Mouse (Mus musculus) spleen, adult 2 months (tissue): Measurements from ENCODE around the gene Scfd2. TPM values are rescaled to one million over a fixed set of nuclear protein-coding genes. Genes with fewer than 3 reads are reported as not detected.

Experiments used
- DNase-seq, 2 experiments: peaks; one replicate each; pipeline versions ENCODE4 v3.0.0 to v3.0.0-alpha.2; 2012 to 2021; ENCODE audit warnings: low spot score in 2 of 2, low read depth in 1 of 2
- H3K27ac ChIP-seq: fragments of 200-500 bp; 2 replicates; pipeline ENCODE4 v1.5.1; 2012; ENCODE audit warnings: low read length, inconsistent platforms; ENCODE audit not compliant: insufficient read depth
- H3K27me3 ChIP-seq: fragments of 200-500 bp; 2 replicates; pipeline ENCODE4 v1.6.1; 2012; ENCODE audit warnings: mild to moderate bottlenecking, moderate library complexity, low read length, inconsistent platforms; ENCODE audit not compliant: control insufficient read depth, insufficient read depth
- H3K36me3 ChIP-seq: fragments of 200-500 bp; 2 replicates; pipeline ENCODE4 v1.6.1; 2012; ENCODE audit warnings: mild to moderate bottlenecking, low read length, inconsistent platforms; ENCODE audit not compliant: control insufficient read depth, insufficient read depth
- H3K4me1 ChIP-seq: fragments of 200-500 bp; 2 replicates; pipeline ENCODE4 v1.6.1; 2011; ENCODE audit warnings: inconsistent platforms; ENCODE audit not compliant: control insufficient read depth, insufficient read depth, insufficient read length
- H3K4me3 ChIP-seq: fragments of 200-500 bp; 2 replicates; pipeline ENCODE4 v1.5.1; 2011; ENCODE audit warnings: mild to moderate bottlenecking, inconsistent platforms; ENCODE audit not compliant: insufficient read depth, insufficient read length; ENCODE audit errors: extremely low read depth
- CTCF ChIP-seq: fragments of 200-500 bp; IDR thresholded peaks from 2 replicates; pipeline ENCODE4 v1.5.1; 2011; ENCODE audit warnings: mild to moderate bottlenecking, inconsistent platforms; ENCODE audit not compliant: insufficient read depth, insufficient read length, insufficient replicate concordance; ENCODE audit errors: extremely low read depth
- POLR2A ChIP-seq: fragments of 200-500 bp; IDR thresholded peaks from 2 replicates; pipeline ENCODE4 v1.6.1; 2011; ENCODE audit warnings: low read depth, low read length, inconsistent platforms
- WGBS: fragments of 180-500 bp; shearing (Covaris S2); methylation state at CpG from one replicate; pipeline ENCODE4 v1.1.7; 2018; 5-methylcytosine and 5-hydroxymethylcytosine counted together
- polyA plus RNA-seq: library from polyadenylated mRNA; depleted of rRNA; stranded (reverse); fragments of >200 nt; gene quantifications from 2 replicates; pipeline ENCODE4 v1.2.3, GENCODE M21; 2012

The Scfd2 gene
- polyA plus RNA-seq, 1 experiment, result 9.5 TPM

DNA sequence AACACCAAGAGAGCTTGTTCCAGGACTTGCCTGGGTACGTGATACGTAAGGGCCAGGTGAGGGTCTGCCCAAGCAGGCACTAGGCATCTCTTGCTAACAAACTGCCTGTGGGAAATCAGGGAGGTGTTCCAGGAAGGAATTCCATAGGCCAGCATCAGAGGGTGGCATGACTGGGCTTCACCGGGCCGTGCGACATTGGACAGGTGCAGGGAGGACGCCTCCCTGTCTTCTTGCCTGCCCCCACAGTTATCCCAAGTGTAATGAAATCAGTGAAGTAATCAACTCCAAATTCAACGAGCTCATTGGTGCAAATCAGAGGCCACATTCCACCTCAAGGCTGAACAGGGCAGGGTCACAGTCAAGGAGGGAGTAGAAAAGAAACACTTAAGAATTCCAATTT is 324.9 kb downstream of the Scfd2 start:
- 97% methylated on average over 7 of the region's 7 CpGs for WGBS
- H3K27me3 ChIP-seq, result no peaks in the 10 kb centered on the region
- no peak for DNase-seq
- no peak overlapping the region for H3K27ac ChIP-seq
- H3K4me1 ChIP-seq, result no peaks in the 10 kb centered on the region
- H3K4me3 ChIP-seq, result no peak overlapping the region
- no peak for TF ChIP-seq POLR2A
- no peak for TF ChIP-seq CTCF
- H3K36me3 ChIP-seq, result no peaks in the 10 kb centered on the region

- H3K4me3 ChIP-seq, result no peak overlapping the region
- no peaks in the 10 kb centered on the region for H3K27me3 ChIP-seq
- DNase-seq, result no peak
- no peaks in the 10 kb centered on the region for H3K4me1 ChIP-seq
- TF ChIP-seq CTCF (no peak), POLR2A (no peak)
- 93% methylated on average over 7 of the region's 7 CpGs for WGBS
- H3K27ac ChIP-seq, result no peak overlapping the region
- H3K36me3 ChIP-seq, result no peaks in the 10 kb centered on the region
Observed at GRCm38 (mm10) chr5:74206038-74206437, 325.5 kb downstream of the Scfd2 start.

- H3K4me3 ChIP-seq, result no peak overlapping the region
- WGBS, result 46% methylated on average over 8 of the region's 8 CpGs
- TF ChIP-seq POLR2A (no peak), CTCF (no peak)
- H3K27ac ChIP-seq, result no peak overlapping the region
- no peaks in the 10 kb centered on the region; the same call in 1 of the 2 replicates for H3K4me1 ChIP-seq
- no peaks in the 10 kb centered on the region for H3K36me3 ChIP-seq
- H3K27me3 ChIP-seq, result no peaks in the 10 kb centered on the region
- no peak for DNase-seq
Observed at GRCm38 (mm10) chr5:74205509-74205908, 326.1 kb downstream of the Scfd2 start.

- DNase-seq, result no peak
- Histone ChIP-seq H3K27ac (no peak overlapping the region), H3K36me3 (no peaks in the 10 kb centered on the region), H3K27me3 (no peaks in the 10 kb centered on the region), H3K4me3 (no peak overlapping the region), H3K4me1 (no peaks in the 10 kb centered on the region; the same call in 1 of the 2 replicates)
- no peak for TF ChIP-seq POLR2A
- TF ChIP-seq CTCF, result no peak
- 86% methylated on average over 5 of the region's 5 CpGs for WGBS
Observed at GRCm38 (mm10) chr5:74204465-74204864, 327.1 kb downstream of the Scfd2 start.

DNA sequence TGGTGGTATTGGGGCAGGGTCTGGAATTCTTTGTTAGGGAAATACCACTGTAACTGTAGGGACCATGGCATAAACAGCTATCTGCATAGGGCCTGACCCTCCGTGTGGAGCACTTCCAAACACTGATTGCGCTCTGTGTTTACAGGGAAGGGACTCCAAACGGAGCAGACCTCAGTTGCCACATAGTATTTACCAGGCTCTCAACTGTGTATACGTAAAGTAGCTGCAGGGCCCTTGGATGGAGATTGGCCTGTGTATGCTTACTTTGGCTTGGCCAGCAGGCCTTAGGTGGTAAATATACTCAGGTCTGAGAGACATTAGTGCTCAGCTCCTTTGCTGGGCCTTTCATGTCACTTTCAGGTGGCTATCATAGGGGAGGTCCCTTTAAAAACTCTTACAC is 329.0 kb downstream of the Scfd2 start:
- Histone ChIP-seq H3K4me1 (no peaks in the 10 kb centered on the region; the same call in 1 of the 2 replicates), H3K4me3 (no peak overlapping the region), H3K36me3 (no peaks in the 10 kb centered on the region), H3K27me3 (no peaks in the 10 kb centered on the region), H3K27ac (no peak overlapping the region)
- TF ChIP-seq CTCF (no peak), POLR2A (no peak)
- DNase-seq, result no peak
- WGBS, result 98% methylated on average over 4 of the region's 4 CpGs

DNA sequence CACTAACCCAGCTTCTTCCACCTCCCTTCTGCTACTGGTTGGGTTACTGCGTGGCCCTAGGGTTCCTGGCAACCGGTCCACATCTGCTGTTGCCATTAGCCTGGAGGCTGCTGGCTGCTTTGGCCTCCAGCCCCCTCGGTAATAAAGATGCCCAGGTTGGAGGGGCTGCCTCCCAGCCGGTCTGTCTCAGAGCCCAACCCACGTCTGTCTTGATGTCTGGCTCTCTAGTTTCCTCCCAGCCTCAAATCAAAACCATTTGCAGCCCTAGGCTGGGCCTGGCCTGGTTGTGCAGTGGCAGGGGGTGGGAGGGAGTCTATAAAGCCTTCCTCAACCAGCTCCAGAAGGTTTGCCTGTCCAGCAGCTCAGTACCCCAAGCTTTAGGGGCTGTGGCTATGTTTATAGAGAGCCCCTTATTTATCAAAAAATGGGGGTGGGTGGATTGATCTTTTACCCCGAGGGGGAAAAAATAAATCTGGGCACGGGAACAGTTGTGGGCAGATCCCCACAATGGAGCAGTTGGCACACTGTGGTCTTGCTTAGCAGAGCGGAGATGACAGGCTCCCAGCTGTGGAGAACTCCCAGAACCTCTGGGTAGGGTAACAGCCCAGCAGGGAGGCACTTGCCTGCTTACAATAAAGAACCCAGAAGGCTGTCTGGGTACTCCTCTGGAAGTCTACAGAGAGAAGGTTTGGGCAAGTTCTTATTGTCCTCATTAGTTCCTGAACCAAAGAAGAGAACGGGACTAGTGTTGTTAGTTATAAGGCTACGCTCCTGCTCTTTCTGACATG is 329.8 kb downstream of the Scfd2 start:
- Histone ChIP-seq H3K27ac (no peak overlapping the region), H3K36me3 (no peaks in the 10 kb centered on the region), H3K4me3 (no peak overlapping the region), H3K4me1 (no peaks in the 10 kb centered on the region; the same call in 1 of the 2 replicates), H3K27me3 (no peaks in the 10 kb centered on the region)
- TF ChIP-seq CTCF, result no peak
- no peak for TF ChIP-seq POLR2A
- DNase-seq, result no peak
- 86% methylated on average over 10 of the region's 10 CpGs for WGBS

- Histone ChIP-seq H3K27me3 (peaks cover under 1% of the 10 kb centered on the region; the same call in 1 of the 2 replicates), H3K27ac (no peak overlapping the region), H3K36me3 (no peaks in the 10 kb centered on the region), H3K4me1 (peaks cover 6% of the 10 kb centered on the region), H3K4me3 (no peak overlapping the region)
- DNase-seq, result peak; percentile 22
- TF ChIP-seq POLR2A, result no peak
- no peak for TF ChIP-seq CTCF
- 41% methylated on average over 8 of the region's 8 CpGs for WGBS
Observed at GRCm38 (mm10) chr5:74200481-74200880, 331.1 kb downstream of the Scfd2 start.
